Mouse (Mus musculus): ENCODE data around the gene Tmem132c.

Tmem132c gene

DNA sequence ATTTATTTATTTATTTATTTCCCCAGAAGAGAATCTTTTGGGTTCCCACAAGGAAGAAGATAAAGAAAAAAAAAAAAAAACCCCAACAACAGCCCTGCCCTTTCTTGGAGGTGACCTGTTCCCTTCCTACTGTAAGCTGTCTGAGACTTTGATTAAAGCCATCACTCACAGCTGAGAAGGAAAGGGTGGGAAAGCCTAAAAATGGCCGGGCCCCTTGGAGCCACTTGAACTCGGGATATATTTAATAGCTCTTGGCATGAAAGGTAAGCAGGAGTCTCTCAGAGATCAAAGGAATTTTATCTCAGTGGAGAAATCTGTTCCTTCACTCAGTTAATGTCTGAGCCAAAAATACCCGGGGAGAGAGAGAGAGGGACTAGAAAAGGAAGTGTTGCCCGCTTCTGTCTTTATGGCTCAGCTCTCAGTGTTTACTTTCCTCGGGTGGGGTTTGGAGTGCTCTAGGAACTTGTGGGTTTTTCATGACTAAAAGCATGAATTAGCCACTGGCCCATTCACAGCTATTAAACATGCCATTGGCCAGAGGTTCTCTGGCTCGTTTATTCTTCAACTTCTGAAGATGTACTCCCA lies 41.0 kb downstream of the Tmem132c start:
- in situ Hi-C loops (cut with MseI, MboI) = no loop called here

- in situ Hi-C loops (cut with MseI, MboI) = no loop called here
These were observed 45.3 kb downstream of the Tmem132c start for GRCm38 (mm10) chr5:127286886-127287285.

DNA sequence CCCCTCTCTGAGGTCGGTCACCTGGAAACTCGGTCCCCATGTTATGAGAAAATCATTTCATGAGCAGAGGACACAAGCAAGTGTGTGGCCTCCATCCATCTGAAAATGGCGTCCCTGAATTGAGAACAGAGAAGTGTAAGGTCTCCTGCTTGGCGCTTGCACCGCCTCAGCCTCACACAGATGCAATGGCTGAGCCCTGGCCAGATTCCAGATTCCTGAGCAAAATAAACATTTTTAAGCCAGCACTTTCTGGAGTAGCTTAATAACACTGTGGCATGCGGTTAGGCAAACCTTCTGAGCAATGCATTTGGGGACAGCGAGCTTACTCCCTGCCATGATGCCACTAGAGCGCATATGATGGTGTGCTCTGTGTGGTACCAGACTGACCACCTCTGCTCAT lies 48.1 kb downstream of the Tmem132c start:
- in situ Hi-C loops (cut with MseI, MboI) = no loop called here

GRCm38 (mm10) chr5:127290461-127291250 lies 49.0 kb downstream of the Tmem132c start:
- in situ Hi-C loops (cut with MseI, MboI) = no loop called here

- in situ Hi-C loops (cut with MseI, MboI) = no loop called here
These were observed 50.0 kb downstream of the Tmem132c start for GRCm38 (mm10) chr5:127291581-127291980.

GRCm38 (mm10) chr5:127293698-127294097 lies 52.1 kb downstream of the Tmem132c start:
- in situ Hi-C loops (cut with MseI, MboI) = no loop called here

DNA sequence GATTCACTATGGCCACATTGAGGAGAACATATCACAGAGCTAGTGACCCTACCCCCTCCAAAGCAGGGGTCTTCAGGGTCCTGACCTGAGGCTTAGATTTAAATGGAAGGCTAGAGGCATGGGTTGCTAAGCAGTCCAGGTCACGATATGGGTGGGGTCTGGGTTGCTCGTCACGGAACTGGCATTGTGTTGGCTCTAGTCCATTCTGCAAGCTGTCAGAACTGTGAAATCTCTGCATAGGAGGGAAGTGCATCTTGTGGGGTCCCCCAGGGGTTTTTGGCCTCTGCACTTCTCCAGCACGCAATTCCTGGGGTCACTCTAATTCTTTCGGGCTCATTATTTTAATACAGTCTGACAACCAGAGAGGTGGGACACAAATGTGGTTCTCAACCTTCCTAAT lies 55.9 kb downstream of the Tmem132c start:
- in situ Hi-C loops (cut with MseI, MboI) = no loop called here

DNA sequence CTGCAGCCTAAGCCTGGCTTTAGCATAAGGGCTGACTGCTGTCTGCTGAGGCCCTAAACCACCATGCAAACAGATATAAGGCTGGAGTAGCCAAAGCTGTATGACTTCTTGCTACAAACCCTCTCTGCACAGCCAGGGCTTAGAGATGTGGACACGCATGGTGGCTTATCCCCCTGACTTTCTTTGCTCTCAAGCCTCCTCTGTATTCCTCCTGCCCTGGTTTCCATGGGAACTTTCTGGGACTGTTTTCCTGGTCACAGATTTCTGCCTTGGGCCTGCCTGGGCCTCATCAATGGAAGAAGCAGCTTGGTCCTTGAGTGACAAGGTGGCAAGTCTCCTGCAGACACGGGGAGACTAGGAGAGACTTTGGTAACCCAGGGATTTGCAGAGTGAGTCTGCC lies 56.5 kb downstream of the Tmem132c start:
- in situ Hi-C loops (cut with MseI, MboI) = no loop called here

DNA sequence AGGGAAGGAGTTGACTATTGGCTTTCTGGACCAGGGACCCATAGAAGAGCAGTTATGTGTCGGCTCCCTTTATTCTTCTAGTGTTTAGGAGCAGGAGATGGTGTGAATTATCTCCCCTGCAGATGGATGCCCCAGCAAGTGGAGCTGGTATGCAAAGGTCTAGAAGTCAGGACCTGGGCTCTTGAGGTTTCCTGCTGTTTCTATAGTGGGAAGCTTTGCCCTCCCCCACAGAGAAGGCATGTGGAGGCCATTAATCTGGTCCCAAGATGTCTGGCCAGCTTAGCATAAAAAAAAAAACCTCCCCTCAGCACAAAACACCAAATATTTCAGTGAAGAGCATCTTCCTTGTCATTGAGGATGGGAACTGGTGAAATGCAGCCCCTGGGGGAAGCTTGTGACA lies 57.4 kb downstream of the Tmem132c start:
- in situ Hi-C loops (cut with MseI, MboI) = no loop called here

- in situ Hi-C loops (cut with MseI, MboI) = no loop called here
These were observed 59.1 kb downstream of the Tmem132c start for GRCm38 (mm10) chr5:127300597-127301254.

DNA sequence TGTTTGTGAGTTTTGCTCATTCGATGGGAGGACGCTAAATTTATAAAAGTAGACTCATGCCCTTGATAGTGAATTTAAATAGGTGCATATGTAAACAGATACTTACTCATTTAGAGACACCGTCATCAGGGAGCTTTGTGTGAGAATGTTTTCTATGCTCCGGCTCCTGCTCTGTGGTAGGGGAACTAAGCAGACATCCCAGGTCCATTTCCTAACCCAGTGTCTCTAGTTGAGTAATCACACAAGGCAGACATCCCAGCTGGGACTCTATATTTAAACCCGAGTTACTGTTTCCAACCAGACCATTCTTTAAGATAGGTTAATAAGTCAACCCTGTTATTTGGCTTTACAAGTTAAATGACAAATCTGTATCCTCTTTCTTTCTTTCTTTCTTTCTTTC lies 63.7 kb downstream of the Tmem132c start:
- in situ Hi-C loops (cut with MseI, MboI) = no loop called here

DNA sequence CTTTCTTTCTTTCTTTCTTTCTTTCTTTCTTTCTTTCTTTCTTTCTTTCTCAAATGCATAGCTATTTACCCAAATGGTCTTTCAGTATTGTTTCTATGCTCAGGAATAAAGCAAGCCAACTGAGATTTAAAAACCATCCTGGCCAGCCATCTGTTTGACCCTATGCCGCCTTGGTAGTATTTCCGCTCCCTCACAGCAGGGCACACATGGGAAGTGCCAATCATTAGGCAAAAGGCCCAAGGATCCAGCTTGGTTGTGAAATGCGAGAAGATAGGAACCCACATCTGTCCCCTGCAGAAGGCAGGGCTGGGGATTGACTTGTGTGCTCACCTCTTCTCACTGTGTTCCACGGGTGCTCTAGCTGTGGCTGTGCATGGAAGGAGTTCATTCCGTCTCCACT lies 64.1 kb downstream of the Tmem132c start:
- in situ Hi-C loops (cut with MseI, MboI) = no loop called here

DNA sequence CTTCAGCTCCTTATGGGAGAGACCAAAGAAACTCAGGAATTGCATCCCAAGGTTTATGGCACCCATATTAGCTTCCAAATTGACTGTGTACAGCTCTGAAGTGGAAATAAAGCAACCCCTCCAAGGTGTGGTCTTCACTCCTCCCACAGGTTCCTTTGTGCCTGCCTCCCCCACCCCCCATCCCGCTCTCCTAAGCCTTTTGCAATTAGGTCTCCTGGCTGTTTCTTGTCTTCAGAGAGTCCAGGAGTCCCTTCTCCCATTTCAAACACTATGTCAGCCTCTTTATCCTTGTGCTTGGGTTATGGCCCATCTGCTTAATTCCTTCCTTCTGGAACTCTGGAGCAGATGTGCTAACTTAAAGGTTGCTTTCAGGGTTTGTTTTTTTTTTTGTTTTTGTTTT lies 65.1 kb downstream of the Tmem132c start:
- in situ Hi-C loops (cut with MseI, MboI) = no loop called here

DNA sequence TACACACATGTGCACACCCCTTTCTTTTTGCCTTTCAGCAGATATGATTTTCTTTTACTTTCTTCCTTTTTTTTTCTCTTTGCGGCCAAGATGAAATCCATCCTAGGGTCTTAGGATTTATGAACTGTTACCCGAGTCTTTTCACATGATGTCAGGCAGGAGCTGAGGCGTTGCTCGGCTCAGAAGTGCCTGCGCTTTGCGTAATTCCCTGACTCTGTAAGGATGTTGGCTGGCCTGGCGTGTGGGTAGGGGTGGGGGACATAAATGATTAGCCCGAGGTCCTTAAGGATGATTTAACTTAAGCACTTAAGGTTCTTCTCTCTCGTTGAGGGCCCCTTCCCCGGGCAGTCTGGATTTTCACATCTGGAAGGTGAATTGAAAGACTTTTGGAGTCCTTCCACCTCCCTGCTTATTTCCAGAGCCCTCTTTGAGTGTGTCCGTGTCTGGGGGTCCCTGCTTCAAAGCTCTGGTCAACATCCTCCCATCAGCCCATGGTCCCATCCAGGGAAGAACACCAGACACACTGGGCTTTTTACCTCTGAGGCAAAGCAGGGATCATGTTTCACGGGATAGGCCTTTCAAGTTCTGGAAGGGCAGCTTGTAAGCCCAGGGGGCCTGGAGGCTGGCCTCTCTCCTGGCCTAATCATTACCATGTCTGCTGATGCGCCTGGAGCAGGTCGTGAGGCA lies 68.9 kb downstream of the Tmem132c start:
- in situ Hi-C loops (cut with MseI, MboI) = no loop called here

GRCm38 (mm10) chr5:127311005-127311331 lies 69.4 kb downstream of the Tmem132c start:
- in situ Hi-C loops (cut with MseI, MboI) = no loop called here

DNA sequence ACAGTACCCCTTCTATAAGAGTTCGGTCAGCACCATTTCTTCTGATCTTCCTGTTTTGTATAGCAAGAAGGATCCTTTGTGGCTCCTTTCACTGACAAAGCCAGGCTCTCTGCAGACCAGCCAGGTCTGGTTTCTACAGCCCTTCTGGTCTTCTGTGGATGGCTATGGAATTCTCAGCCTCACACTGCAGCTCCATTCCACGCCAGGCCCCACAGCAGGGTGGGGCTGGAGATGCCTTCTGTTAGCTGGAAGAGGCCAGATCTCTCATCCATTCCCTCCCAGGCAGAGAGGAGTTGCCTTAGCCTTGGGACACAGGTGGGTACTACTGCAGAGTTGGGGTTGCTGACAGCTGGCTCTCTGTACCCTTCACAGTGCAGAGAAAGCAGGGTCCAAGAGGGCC lies 72.0 kb downstream of the Tmem132c start:
- in situ Hi-C loops (cut with MseI, MboI) = no loop called here

DNA sequence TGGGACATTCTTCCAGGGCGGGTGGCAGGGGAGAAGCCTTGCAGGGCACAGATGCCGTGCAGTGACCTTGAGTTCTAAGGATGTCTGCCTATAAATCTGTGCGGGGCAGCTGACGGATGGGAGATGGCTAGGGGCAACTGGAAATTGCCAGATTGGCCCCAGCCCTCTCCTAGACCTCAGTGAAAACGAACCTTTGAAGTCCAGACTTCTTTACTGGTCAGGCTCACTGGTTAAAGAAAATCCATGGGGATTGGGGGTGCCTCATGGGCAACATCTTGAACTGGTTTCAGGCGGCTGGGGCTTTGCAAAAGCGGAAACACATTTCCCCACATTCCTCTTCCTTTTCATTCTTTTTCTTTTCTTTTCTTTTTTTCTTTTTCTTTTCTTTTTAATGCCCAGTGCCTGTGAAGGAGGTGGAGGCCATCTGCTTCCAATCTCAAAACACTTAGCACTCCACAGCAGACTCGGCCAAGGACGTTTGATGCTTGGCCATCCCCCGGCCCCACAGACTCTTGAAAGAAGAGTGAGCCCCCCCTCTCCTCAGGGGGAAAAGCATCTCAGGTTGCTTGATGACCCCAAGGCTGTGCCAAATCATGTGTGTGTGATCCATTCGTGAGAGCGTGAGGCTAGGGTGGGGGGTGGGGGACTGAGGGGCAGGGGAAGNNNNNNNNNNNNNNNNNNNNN lies 77.6 kb downstream of the Tmem132c start:
- in situ Hi-C loops (cut with MseI, MboI) = no loop called here

- in situ Hi-C loops (cut with MseI, MboI) = no loop called here
These were observed 83.0 kb downstream of the Tmem132c start for GRCm38 (mm10) chr5:127324645-127325044.

DNA sequence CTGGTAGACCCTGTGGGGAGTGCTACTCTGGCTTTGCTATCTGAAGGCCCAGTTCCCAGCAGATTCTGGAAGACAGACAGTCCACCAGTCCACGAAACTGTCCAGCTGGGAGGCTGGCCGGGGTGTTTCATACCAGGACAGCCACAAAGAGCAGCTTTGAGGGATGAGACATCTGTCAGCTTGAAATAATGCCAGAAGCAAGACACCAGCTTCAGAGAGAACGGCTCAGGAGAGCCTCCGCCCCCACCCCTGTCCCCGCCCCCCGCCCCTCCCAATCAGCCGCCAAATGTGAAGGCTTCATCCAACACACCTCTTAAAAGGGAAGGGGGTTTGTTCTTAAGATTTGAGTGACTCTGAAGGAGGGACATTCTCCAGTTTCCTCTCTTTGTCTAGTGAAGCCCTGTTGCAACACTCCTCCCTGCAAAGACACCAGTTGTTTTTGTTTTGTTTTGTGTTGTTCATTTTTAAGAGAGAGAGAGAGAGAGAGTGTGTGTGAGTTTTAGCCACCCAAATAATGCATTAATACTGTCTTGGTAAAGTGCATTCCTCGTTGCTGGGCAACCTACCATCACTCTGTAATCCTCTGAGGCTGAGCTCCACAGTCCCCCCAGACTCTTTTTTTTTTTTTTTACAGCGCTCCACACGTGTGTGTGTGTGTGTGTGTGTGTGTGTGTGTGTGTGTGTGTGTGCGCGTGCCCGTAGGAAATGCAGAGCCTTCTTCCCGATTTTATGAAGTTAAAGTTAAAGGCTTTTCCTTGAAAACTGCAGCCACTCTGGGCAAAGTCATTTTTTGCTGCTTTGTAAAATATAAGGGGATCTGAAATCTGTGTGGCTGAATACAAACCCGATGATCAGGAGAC lies 94.7 kb downstream of the Tmem132c start:
- in situ Hi-C loops (cut with MseI, MboI) = no loop called here

- in situ Hi-C loops (cut with MseI, MboI) = no loop called here
These were observed 95.3 kb downstream of the Tmem132c start for GRCm38 (mm10) chr5:127336908-127337265.

DNA sequence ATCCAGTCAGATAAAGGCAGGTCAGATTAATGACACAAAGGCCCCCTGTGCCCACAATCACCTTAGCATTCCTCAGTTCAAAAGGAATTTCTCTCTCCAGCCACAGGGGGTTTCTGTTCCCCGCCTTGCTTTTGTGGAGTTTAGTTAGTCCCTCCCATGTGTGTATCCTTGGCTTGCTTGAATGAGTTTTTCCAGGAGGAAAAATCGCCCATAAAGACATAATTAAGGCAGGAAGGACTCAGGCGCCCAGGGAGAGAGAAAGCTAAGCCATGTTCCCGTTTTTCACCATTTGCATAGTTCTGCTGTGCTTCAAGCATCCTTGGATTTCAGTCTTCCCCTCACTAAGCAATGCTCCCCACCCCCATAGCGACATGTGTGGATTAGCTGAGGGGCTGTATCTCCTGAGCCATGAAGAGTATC lies 97.4 kb downstream of the Tmem132c start:
- in situ Hi-C loops (cut with MseI, MboI) = no loop called here
